Mouse (Mus musculus): ENCODE results near the gene Nfkbil1.

- TF ChIP-seq CTCF (IDR thresholded peaks at IDR 0.05) (no peak), EP300 (IDR thresholded peaks at IDR 0.05) (no peak)
These were observed 42.7 kb downstream of the Nfkbil1 start for GRCm38 (mm10) chr17:35192924-35193323.
